Mouse (Mus musculus) lung, embryonic 15.5 days (tissue): ENCODE data around the gene Cnksr2. TPM values are rescaled to one million over a fixed set of nuclear protein-coding genes. Genes with fewer than 3 reads are reported as not detected.

ENCODE experiments used
- ATAC-seq: fragments of 200-750 bp; cut with Nextera tagmentation; 2 replicates; pipeline ENCODE4 v1.8.0; 2017; ENCODE audit warnings: moderate number of reproducible peaks, borderline replicate concordance; ENCODE audit not compliant: low FRiP score, low TSS enrichment; ENCODE audit errors: extremely low read depth
- H3K27ac ChIP-seq: fragments of 300-500 bp; sonication (generic); 2 replicates; pipeline ENCODE4 v1.5.1; 2015; ENCODE audit warnings: moderate library complexity, mild to moderate bottlenecking, inconsistent platforms
- H3K27me3 ChIP-seq: fragments of 300-500 bp; sonication (generic); 2 replicates; pipeline ENCODE4 v1.6.1; 2015; ENCODE audit warnings: inconsistent platforms
- H3K36me3 ChIP-seq: fragments of 300-500 bp; sonication (generic); 2 replicates; pipeline ENCODE4 v1.6.1; 2015; ENCODE audit warnings: inconsistent platforms
- H3K4me1 ChIP-seq: fragments of 300-500 bp; sonication (generic); 2 replicates; pipeline ENCODE4 v1.6.1; 2015; ENCODE audit warnings: inconsistent platforms
- H3K4me2 ChIP-seq: fragments of 300-500 bp; sonication (generic); 2 replicates; pipeline ENCODE4 v1.6.1; 2015; ENCODE audit warnings: inconsistent platforms, mild to moderate bottlenecking, moderate library complexity
- H3K4me3 ChIP-seq: fragments of 300-500 bp; sonication (generic); 2 replicates; pipeline ENCODE4 v1.5.1; 2015; ENCODE audit warnings: mild to moderate bottlenecking, inconsistent platforms
- H3K9ac ChIP-seq: fragments of 300-500 bp; sonication (generic); 2 replicates; pipeline ENCODE4 v1.6.1; 2015; ENCODE audit warnings: inconsistent platforms
- H3K9me3 ChIP-seq: fragments of 300-500 bp; sonication (generic); 2 replicates; pipeline ENCODE4 v1.6.1; 2016; ENCODE audit warnings: inconsistent platforms
- WGBS: fragments of 180-500 bp; shearing (Covaris S2); methylation state at CpG from one replicate; pipeline ENCODE4 v1.1.7; 2015; 5-methylcytosine and 5-hydroxymethylcytosine counted together
- polyA plus RNA-seq: library from polyadenylated mRNA; unstranded; fragments of >200 nt; fragmentation: Nextera tagmentation; extraction: Ambion mirVana; gene quantifications from 2 replicates; pipeline ENCODE4 v1.2.1, GENCODE M21; 2015

Cnksr2 gene
- polyA plus RNA-seq: 2.5 and 2.6 TPM in 2 replicates

GRCm38 (mm10) chrX:158043057-158043843 lies at the start of gene Cnksr2:
TSS of gene Cnksr2 (minus strand) at chrX:158043294.
- peak; percentile 79 for ATAC-seq
- H3K9me3 ChIP-seq: no peaks in the 10 kb centered on the region
- H3K27ac ChIP-seq: peak within 1 kb of the TSS; percentile 44
- peak within 1 kb of the TSS; percentile 75 for H3K4me2 ChIP-seq
- H3K36me3 ChIP-seq: no peaks in the 10 kb centered on the region
- WGBS: 12% methylated on average over 69 of the region's 99 CpGs
- no peaks in the 10 kb centered on the region for H3K4me1 ChIP-seq
- peak within 1 kb of the TSS; percentile 57 for H3K4me3 ChIP-seq
- peak within 1 kb of the TSS; percentile 52 for H3K9ac ChIP-seq
- no peaks in the 10 kb centered on the region; the same call in 1 of the 2 replicates for H3K27me3 ChIP-seq

- Histone ChIP-seq H3K9me3 (no peaks in the 10 kb centered on the region), H3K9ac (no peak overlapping the region), H3K4me3 (peak overlapping the region; percentile 57), H3K27me3 (no peaks in the 10 kb centered on the region; the same call in 1 of the 2 replicates), H3K4me1 (no peaks in the 10 kb centered on the region), H3K27ac (no peak overlapping the region), H3K4me2 (peak overlapping the region; percentile 75), H3K36me3 (no peaks in the 10 kb centered on the region)
- WGBS: 22% methylated on average over 13 of the region's 13 CpGs
- ATAC-seq: no peak
These were observed 698 bp upstream of the Cnksr2 start for GRCm38 (mm10) chrX:158043844-158044140.

GRCm38 (mm10) chrX:158042255-158043056 lies 638 bp downstream of the Cnksr2 start:
- Histone ChIP-seq H3K9me3 (no peaks in the 10 kb centered on the region), H3K4me2 (peak overlapping the region; percentile 75), H3K4me1 (no peaks in the 10 kb centered on the region), H3K27ac (peak overlapping the region; percentile 44), H3K9ac (peak overlapping the region; percentile 52), H3K4me3 (peak overlapping the region; percentile 57), H3K36me3 (no peaks in the 10 kb centered on the region), H3K27me3 (no peaks in the 10 kb centered on the region; the same call in 1 of the 2 replicates)
- ATAC-seq: peak; percentile 44
- 25% methylated on average over 57 of the region's 62 CpGs for WGBS

- Histone ChIP-seq H3K27ac (no peak overlapping the region), H3K4me1 (no peaks in the 10 kb centered on the region), H3K36me3 (no peaks in the 10 kb centered on the region), H3K4me3 (peak overlapping the region; percentile 57), H3K9ac (no peak overlapping the region), H3K27me3 (no peaks in the 10 kb centered on the region; the same call in 1 of the 2 replicates), H3K9me3 (no peaks in the 10 kb centered on the region), H3K4me2 (peak overlapping the region; percentile 75)
- 20% methylated on average over 7 of the region's 7 CpGs for WGBS
- no peak for ATAC-seq
These were observed 1.4 kb downstream of the Cnksr2 start for GRCm38 (mm10) chrX:158041703-158042102.

GRCm38 (mm10) chrX:157951698-157952097 lies 91.4 kb downstream of the Cnksr2 start:
- Histone ChIP-seq H3K4me3 (no peak overlapping the region), H3K4me1 (no peaks in the 10 kb centered on the region), H3K4me2 (no peak overlapping the region), H3K9me3 (no peaks in the 10 kb centered on the region), H3K36me3 (no peaks in the 10 kb centered on the region), H3K9ac (no peak overlapping the region), H3K27ac (no peak overlapping the region), H3K27me3 (no peaks in the 10 kb centered on the region)
- ATAC-seq: no peak

GRCm38 (mm10) chrX:157949256-157949655 lies 93.8 kb downstream of the Cnksr2 start:
- no peak for ATAC-seq
- no peak overlapping the region for H3K4me2 ChIP-seq
- H3K9ac ChIP-seq: no peak overlapping the region
- no peaks in the 10 kb centered on the region for H3K36me3 ChIP-seq
- H3K27ac ChIP-seq: no peak overlapping the region
- no peaks in the 10 kb centered on the region for H3K27me3 ChIP-seq
- whole genome bisulfite sequencing: 55% methylated on average over 1 of the region's 1 CpGs
- H3K9me3 ChIP-seq: no peaks in the 10 kb centered on the region
- H3K4me1 ChIP-seq: no peaks in the 10 kb centered on the region
- H3K4me3 ChIP-seq: no peak overlapping the region

- ATAC-seq: no peak
- Histone ChIP-seq H3K27ac (no peak overlapping the region), H3K4me3 (no peak overlapping the region), H3K4me2 (no peak overlapping the region), H3K9ac (no peak overlapping the region), H3K36me3 (no peaks in the 10 kb centered on the region), H3K9me3 (no peaks in the 10 kb centered on the region), H3K27me3 (no peaks in the 10 kb centered on the region), H3K4me1 (no peaks in the 10 kb centered on the region)
- 80% methylated on average over 5 of the region's 5 CpGs for WGBS
These were observed 98.0 kb downstream of the Cnksr2 start for GRCm38 (mm10) chrX:157945121-157945520.

GRCm38 (mm10) chrX:157936611-157937010 lies 106.5 kb downstream of the Cnksr2 start:
- Histone ChIP-seq H3K36me3 (no peaks in the 10 kb centered on the region), H3K4me1 (no peaks in the 10 kb centered on the region), H3K9me3 (no peaks in the 10 kb centered on the region), H3K27ac (no peak overlapping the region), H3K4me3 (no peak overlapping the region), H3K9ac (no peak overlapping the region), H3K4me2 (no peak overlapping the region), H3K27me3 (no peaks in the 10 kb centered on the region)
- ATAC-seq: no peak
- 90% methylated on average over 1 of the region's 1 CpGs for WGBS

- Histone ChIP-seq H3K4me3 (no peak overlapping the region), H3K36me3 (no peaks in the 10 kb centered on the region), H3K27ac (no peak overlapping the region), H3K9me3 (no peaks in the 10 kb centered on the region), H3K4me2 (no peak overlapping the region), H3K27me3 (no peaks in the 10 kb centered on the region), H3K4me1 (no peaks in the 10 kb centered on the region), H3K9ac (no peak overlapping the region)
- no peak for ATAC-seq
- WGBS: 70% methylated on average over 3 of the region's 3 CpGs
These were observed 123.0 kb downstream of the Cnksr2 start for GRCm38 (mm10) chrX:157920093-157920492.

GRCm38 (mm10) chrX:157829983-157830382 lies 213.1 kb downstream of the Cnksr2 start:
- Histone ChIP-seq H3K9me3 (no peaks in the 10 kb centered on the region), H3K36me3 (no peaks in the 10 kb centered on the region), H3K4me2 (no peak overlapping the region), H3K27me3 (no peaks in the 10 kb centered on the region), H3K27ac (no peak overlapping the region), H3K4me1 (no peaks in the 10 kb centered on the region), H3K9ac (no peak overlapping the region), H3K4me3 (no peak overlapping the region)
- 76% methylated on average over 4 of the region's 4 CpGs for WGBS
- no peak for ATAC-seq

- H3K9ac ChIP-seq: no peak overlapping the region
- no peak overlapping the region for H3K4me2 ChIP-seq
- WGBS: 93% methylated on average over 13 of the region's 13 CpGs
- no peaks in the 10 kb centered on the region for H3K9me3 ChIP-seq
- H3K4me1 ChIP-seq: 0 out of 2 replicates have a peak, but pooled peaks cover 4% of the 10 kb centered on the region
- H3K27ac ChIP-seq: no peak overlapping the region
- H3K36me3 ChIP-seq: no peaks in the 10 kb centered on the region
- no peaks in the 10 kb centered on the region for H3K27me3 ChIP-seq
- no peak overlapping the region for H3K4me3 ChIP-seq
- ATAC-seq: no peak
These were observed 224.2 kb downstream of the Cnksr2 start for GRCm38 (mm10) chrX:157818921-157819260.
